Mouse (Mus musculus) bone marrow macrophage, adult 2 months (primary cell): Measurements from ENCODE around the gene Lrrn1. TPM values are rescaled to one million over a fixed set of nuclear protein-coding genes. Genes with fewer than 3 reads are reported as not detected.

ENCODE experiments used
- H3K27ac ChIP-seq: 2 replicates; pipeline ENCODE4 v1.5.1; 2012; ENCODE audit warnings: low read depth, low read length; ENCODE audit not compliant: insufficient read depth
- H3K4me1 ChIP-seq: 2 replicates; pipeline ENCODE4 v1.6.1; 2012; ENCODE audit warnings: low read length; ENCODE audit not compliant: control insufficient read depth, insufficient read depth
- H3K4me3 ChIP-seq: 2 replicates; pipeline ENCODE4 v1.5.1; 2012; ENCODE audit warnings: mild to moderate bottlenecking, low read length, moderate library complexity; ENCODE audit not compliant: insufficient read depth
- CTCF ChIP-seq: IDR thresholded peaks from 2 replicates; pipeline ENCODE4 v1.5.1; 2012; ENCODE audit warnings: low read depth, mild to moderate bottlenecking, low read length, moderate library complexity
- POLR2A ChIP-seq: IDR thresholded peaks from 2 replicates; pipeline ENCODE4 v1.6.1; 2012; ENCODE audit warnings: mild to moderate bottlenecking, low read depth, low read length, borderline replicate concordance
- polyA plus RNA-seq: library from polyadenylated mRNA; stranded (reverse); fragments of >200 nt; gene quantifications from 2 replicates; pipeline ENCODE4 v1.2.4, GENCODE M21; 2012; ENCODE audit not compliant: missing spikeins, insufficient read depth, insufficient read length

Gene Lrrn1
- polyA plus RNA-seq, 1 experiment = not detected

GRCm38 (mm10) chr6:107536631-107537030, 7.1 kb downstream of the Lrrn1 start:
- H3K4me3 ChIP-seq = no peak overlapping the region
- TF ChIP-seq CTCF (no peak), POLR2A (no peak)
- H3K27ac ChIP-seq = no peak overlapping the region

GRCm38 (mm10) chr6:107541222-107541621, 11.7 kb downstream of the Lrrn1 start:
- TF ChIP-seq POLR2A (no peak), CTCF (no peak)
- H3K27ac ChIP-seq = no peak overlapping the region
- no peak overlapping the region for H3K4me3 ChIP-seq
- no peaks in the 10 kb centered on the region for H3K4me1 ChIP-seq

More at GRCm38 (mm10) chr6:107536631-107537030, 7.1 kb downstream of the Lrrn1 start:
- H3K4me1 ChIP-seq = no peaks in the 10 kb centered on the region

- no peak overlapping the region for H3K4me3 ChIP-seq
- H3K27ac ChIP-seq = no peak overlapping the region
These were observed 12.3 kb downstream of the Lrrn1 start for GRCm38 (mm10) chr6:107541918-107542317.

GRCm38 (mm10) chr6:107546272-107546671, 16.7 kb downstream of the Lrrn1 start:
- H3K27ac ChIP-seq = no peak overlapping the region
- no peak for TF ChIP-seq CTCF
- TF ChIP-seq POLR2A = no peak
- H3K4me3 ChIP-seq = no peak overlapping the region
- H3K4me1 ChIP-seq = no peaks in the 10 kb centered on the region

More at GRCm38 (mm10) chr6:107541918-107542317, 12.3 kb downstream of the Lrrn1 start:
- H3K4me1 ChIP-seq = no peaks in the 10 kb centered on the region
- TF ChIP-seq POLR2A (no peak), CTCF (no peak)

- TF ChIP-seq POLR2A (no peak), CTCF (no peak)
- H3K4me3 ChIP-seq = no peak overlapping the region
- no peak overlapping the region for H3K27ac ChIP-seq
- no peaks in the 10 kb centered on the region for H3K4me1 ChIP-seq
These were observed 22.9 kb downstream of the Lrrn1 start for GRCm38 (mm10) chr6:107552511-107552910.

- no peaks in the 10 kb centered on the region for H3K4me1 ChIP-seq
- H3K4me3 ChIP-seq = no peak overlapping the region
- H3K27ac ChIP-seq = no peak overlapping the region
- TF ChIP-seq CTCF (no peak), POLR2A (no peak)
These were observed 25.8 kb downstream of the Lrrn1 start for GRCm38 (mm10) chr6:107555364-107555763.

GRCm38 (mm10) chr6:107556996-107557395, 27.4 kb downstream of the Lrrn1 start:
- no peak overlapping the region for H3K4me3 ChIP-seq
- H3K27ac ChIP-seq = no peak overlapping the region
- no peaks in the 10 kb centered on the region for H3K4me1 ChIP-seq
- TF ChIP-seq POLR2A = no peak

- H3K4me3 ChIP-seq = no peak overlapping the region
- TF ChIP-seq CTCF = no peak
- TF ChIP-seq POLR2A = no peak
These were observed 28.2 kb downstream of the Lrrn1 start for GRCm38 (mm10) chr6:107557806-107558205.

GRCm38 (mm10) chr6:107562255-107562654, 32.7 kb downstream of the Lrrn1 start:
- TF ChIP-seq POLR2A (no peak), CTCF (no peak)
- Histone ChIP-seq H3K4me3 (no peak overlapping the region), H3K27ac (no peak overlapping the region), H3K4me1 (no peaks in the 10 kb centered on the region)

More at GRCm38 (mm10) chr6:107557806-107558205, 28.2 kb downstream of the Lrrn1 start:
- Histone ChIP-seq H3K27ac (no peak overlapping the region), H3K4me1 (no peaks in the 10 kb centered on the region)

- Histone ChIP-seq H3K4me1 (no peaks in the 10 kb centered on the region), H3K4me3 (no peak overlapping the region), H3K27ac (no peak overlapping the region)
- TF ChIP-seq CTCF (no peak), POLR2A (no peak)
These were observed 37.5 kb downstream of the Lrrn1 start for GRCm38 (mm10) chr6:107566944-107567634.
